Mouse (Mus musculus): ENCODE measurements around the gene Asb2. TPM values are rescaled to one million over a fixed set of nuclear protein-coding genes. Genes with fewer than 3 reads are reported as not detected.

Asb2 gene
- polyA plus RNA-seq, 1 experiment, result 1.7 TPM

DNA sequence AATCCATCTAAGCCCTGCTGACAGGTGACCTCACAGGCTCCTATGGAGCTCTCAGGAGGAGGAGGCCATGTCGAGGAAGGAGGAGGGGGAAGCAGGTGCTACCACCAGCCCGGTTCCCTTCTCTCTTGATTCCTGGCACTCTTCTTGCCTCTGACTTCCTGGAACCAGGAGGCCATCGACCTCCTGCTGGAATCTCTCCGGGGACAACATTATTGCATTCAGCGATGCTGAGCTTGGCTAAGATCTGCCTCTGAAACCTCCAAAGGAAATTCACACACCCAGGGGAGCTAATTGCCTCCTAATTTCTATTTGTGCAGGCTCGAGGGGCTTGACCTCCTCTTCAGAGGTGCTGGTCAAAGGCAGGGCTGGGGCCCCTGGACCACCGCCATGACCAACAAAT is 28.7 kb downstream of the Asb2 start:
- H3K4me3 ChIP-seq (replicated peaks), result no peak overlapping the region
- no peaks in the 10 kb centered on the region for H3K36me3 ChIP-seq (replicated peaks; ENCODE audit: low read length)
- H3K27me3 ChIP-seq (replicated peaks), result peaks cover 70% of the 10 kb centered on the region
- TF ChIP-seq GATA1 (IDR thresholded peaks at IDR 0.05; ENCODE audit: borderline replicate concordance, low read length), result no peak
- TF ChIP-seq FLI1 (IDR thresholded peaks at IDR 0.05; ENCODE audit: low read length), result no peak
- H3K9me3 ChIP-seq, result peaks cover 6% of the 10 kb centered on the region; the same call in 1 of the 2 replicates
- peaks cover 9% of the 10 kb centered on the region for H3K4me1 ChIP-seq

DNA sequence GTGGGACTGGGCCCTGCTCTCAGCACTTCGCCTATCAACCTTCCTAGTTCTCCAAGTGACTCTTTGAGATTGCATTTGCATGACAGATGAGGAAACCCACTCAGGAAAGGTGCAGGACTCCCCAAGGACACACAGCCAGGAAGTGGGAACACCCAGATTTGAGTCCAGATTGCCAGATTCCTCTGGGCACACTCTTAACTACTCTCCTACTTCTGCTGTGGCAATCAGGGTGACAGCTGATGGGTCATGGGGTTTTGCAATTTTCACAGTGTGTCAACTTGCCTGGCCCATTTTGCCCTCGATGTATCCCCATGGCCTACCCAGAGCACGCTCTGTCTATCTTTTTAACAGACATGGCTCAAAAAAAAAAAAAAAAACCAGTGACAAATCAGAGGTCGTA is 29.2 kb downstream of the Asb2 start:
- no peaks in the 10 kb centered on the region for H3K36me3 ChIP-seq (replicated peaks; ENCODE audit: low read length)
- H3K9me3 ChIP-seq, result peaks cover 6% of the 10 kb centered on the region; the same call in 1 of the 2 replicates
- peaks cover 70% of the 10 kb centered on the region for H3K27me3 ChIP-seq (replicated peaks)
- TF ChIP-seq FLI1 (IDR thresholded peaks at IDR 0.05; ENCODE audit: low read length) (no peak), GATA1 (IDR thresholded peaks at IDR 0.05; ENCODE audit: borderline replicate concordance, low read length) (no peak)
- H3K4me3 ChIP-seq (replicated peaks), result no peak overlapping the region
- H3K4me1 ChIP-seq, result peaks cover 9% of the 10 kb centered on the region

DNA sequence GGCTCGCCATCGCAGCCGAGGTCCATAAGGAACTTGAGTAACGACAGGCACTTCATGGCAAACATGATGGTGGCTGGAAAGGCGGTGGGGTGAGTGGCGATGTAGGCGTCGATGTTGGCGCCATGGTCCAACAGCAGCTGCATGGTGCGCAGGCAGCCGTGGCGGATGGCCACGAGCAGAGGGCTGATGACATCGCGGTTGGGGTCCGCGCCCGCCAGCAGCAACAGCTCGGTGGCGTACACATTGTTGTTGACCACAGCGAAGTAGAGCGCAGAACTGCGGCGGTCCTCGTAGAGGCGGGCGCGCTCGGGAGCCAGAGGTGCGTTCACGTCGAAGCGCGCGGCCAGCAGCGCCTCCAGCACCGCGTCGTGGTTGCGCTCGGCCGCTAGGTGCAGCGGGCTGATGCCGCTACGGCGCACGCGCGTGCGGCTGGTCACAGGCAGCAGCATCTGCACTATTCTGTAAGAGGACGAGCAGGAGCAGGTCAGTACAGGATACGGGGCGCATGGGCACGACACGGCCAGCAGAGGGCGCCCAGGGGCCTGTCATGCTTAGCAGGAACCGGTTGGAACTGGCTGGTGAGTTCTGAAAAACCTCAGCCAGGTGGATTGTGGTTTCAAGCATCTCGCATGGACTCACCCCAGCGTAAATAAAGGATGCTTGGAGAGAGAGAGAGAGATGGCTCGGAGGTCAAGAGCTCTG is 30.5 kb downstream of the Asb2 start:
- Histone ChIP-seq H3K4me3 (replicated peaks) (peak overlapping the region; percentile 88), H3K4me1 (peaks cover 9% of the 10 kb centered on the region), H3K36me3 (replicated peaks; ENCODE audit: low read length) (no peaks in the 10 kb centered on the region), H3K27me3 (replicated peaks) (peaks cover 69% of the 10 kb centered on the region), H3K9me3 (peaks cover 6% of the 10 kb centered on the region; the same call in 1 of the 2 replicates)
- TF ChIP-seq FLI1 (IDR thresholded peaks at IDR 0.05; ENCODE audit: low read length) (no peak), GATA1 (IDR thresholded peaks at IDR 0.05; ENCODE audit: borderline replicate concordance, low read length) (no peak)

DNA sequence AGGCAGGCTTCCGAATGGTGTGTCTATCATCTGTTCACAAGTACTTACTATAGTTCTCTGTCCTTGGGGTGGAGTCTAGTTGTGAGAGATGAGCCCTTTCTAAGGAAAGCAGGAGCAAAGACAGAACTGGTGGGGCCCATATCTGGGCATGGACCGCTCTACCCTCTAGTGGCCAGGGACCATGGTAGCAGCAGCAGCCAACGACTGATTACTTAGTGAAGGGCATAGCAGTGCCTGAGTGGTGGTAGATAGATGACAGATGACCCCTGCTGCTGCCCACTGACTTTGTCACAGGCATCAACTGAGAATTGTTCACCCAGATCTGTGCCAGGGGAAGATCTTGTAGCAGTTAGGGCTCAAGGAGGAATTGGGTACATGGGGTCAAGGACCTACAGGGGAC is 33.0 kb downstream of the Asb2 start:
- TF ChIP-seq FLI1 (IDR thresholded peaks at IDR 0.05; ENCODE audit: low read length), result no peak
- TF ChIP-seq GATA1 (IDR thresholded peaks at IDR 0.05; ENCODE audit: borderline replicate concordance, low read length), result no peak
- Histone ChIP-seq H3K4me1 (peaks cover 9% of the 10 kb centered on the region), H3K4me3 (replicated peaks) (no peak overlapping the region), H3K9me3 (peaks cover 6% of the 10 kb centered on the region; the same call in 1 of the 2 replicates), H3K27me3 (replicated peaks) (peaks cover 65% of the 10 kb centered on the region), H3K36me3 (replicated peaks; ENCODE audit: low read length) (no peaks in the 10 kb centered on the region)

DNA sequence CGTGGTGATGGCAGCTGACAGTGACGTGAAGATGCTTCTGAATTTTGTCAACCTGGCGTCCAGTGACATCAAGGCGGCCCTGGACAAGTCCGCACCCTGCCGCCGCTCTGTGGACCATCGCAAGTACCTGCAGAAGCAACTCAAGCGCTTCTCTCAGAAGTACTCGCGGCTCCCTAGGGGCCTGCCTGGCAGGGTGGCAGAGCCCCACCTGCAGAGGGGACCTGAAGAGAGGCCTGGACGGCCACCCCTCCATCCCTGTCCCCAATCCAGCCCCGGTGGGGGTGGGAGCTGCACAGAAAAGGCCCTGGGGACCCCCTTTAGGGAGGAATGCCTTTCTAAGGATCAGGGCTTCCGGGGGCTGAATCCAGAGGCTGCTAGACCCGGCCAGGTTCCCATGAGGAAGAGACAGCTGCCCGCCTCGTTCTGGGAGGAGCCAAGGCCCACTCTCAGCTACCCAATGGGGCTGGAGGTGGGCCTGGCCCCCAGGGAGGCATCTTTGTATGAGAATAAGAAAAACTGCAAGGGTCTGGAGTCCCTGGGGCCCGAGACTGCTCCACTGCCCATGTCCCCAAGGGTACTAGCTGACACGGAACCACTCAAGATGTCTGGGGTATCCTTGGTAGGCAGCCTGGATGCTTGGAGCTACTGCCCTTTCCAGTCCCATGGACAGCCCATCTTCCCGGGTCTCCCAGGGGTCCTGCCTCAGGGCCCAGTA is 39.8 kb downstream of the Asb2 start:
- Histone ChIP-seq H3K27me3 (replicated peaks) (peaks cover 62% of the 10 kb centered on the region), H3K9me3 (peaks cover 8% of the 10 kb centered on the region; the same call in 1 of the 2 replicates)
- TF ChIP-seq FLI1 (IDR thresholded peaks at IDR 0.05; ENCODE audit: low read length) (no peak), GATA1 (IDR thresholded peaks at IDR 0.05; ENCODE audit: borderline replicate concordance, low read length) (no peak)

DNA sequence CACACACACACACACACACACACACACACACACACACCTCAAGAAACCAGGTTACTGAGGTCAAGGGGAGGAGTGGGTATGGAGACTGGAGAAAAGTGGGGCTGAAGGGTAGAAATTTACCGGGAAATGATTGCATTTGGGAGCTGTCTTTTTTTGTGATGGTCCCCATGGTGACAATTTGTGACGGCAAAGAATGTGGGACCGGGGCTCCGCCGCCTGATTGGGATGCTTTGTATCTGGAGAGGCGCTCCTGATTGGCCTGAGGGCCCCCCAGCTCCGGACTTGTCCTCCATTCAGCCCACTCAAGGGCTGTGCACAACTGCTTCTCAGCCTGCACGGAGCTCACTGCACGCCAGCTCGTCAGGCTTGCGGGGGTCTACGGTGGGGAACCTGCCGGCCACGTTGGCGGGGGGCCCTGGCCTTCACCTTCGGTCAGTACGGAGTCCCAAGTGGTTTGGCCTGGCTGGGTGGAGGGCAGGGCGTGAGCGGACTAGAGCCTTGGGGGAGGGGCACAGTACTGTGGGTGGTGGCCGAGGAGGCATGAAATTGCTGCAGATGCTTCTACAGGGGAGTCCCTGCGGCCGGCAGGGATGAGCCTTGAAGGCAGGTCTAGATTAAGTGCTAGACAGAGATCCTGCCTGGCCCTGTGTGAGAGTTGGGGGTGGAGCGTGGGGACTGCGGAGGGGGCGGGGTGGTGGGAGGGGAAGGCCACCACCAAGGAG is 41.0 kb downstream of the Asb2 start:
- Histone ChIP-seq H3K36me3 (replicated peaks; ENCODE audit: low read length) (no peaks in the 10 kb centered on the region), H3K9me3 (peaks cover 20% of the 10 kb centered on the region), H3K4me1 (peaks cover 4% of the 10 kb centered on the region), H3K27me3 (replicated peaks) (peaks cover 60% of the 10 kb centered on the region), H3K4me3 (replicated peaks) (no peak overlapping the region)
- no peak for TF ChIP-seq GATA1 (IDR thresholded peaks at IDR 0.05; ENCODE audit: borderline replicate concordance, low read length)
- TF ChIP-seq FLI1 (IDR thresholded peaks at IDR 0.05; ENCODE audit: low read length), result no peak

More for the DNA sequence above, 39.8 kb downstream of the Asb2 start:
- peaks cover 4% of the 10 kb centered on the region for H3K4me1 ChIP-seq
- H3K36me3 ChIP-seq (replicated peaks; ENCODE audit: low read length), result no peaks in the 10 kb centered on the region
- H3K4me3 ChIP-seq (replicated peaks), result no peak overlapping the region

DNA sequence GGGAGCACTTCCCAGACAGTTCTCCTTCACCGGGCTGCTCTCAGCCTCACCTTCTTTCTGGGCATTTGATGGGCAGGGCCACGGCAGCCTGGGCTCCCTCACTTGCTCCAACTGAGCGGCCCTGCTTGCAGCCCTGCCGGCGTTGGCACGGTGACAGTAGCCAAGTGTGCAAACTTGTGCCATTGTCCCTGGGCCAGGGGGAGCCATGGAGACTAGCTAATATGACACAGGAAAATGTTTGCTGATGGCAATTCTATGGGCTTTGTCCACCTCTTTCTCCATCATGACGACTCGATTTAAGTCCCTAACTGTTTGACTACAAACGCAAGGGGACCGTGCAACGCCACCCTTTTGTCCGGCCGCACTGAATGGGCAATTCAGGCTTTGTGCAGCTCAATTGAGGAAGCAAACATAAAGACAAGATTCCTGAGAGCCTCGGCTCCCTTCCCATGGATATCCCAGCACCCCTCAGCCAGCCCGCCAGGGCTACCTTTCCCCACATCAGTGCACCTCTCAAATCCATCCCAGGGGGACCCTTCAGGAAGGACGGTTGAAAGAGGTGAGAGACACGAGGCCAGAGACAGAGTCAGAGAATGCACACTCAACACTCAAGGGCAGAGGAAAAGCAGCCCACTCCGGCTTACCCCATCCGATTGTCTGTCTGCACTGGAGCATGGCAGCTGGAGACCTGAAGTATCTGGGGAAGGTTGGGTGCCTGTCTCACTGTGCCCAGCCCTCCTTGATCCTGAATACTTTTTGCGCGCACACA is 41.7 kb downstream of the Asb2 start:
- Histone ChIP-seq H3K9me3 (peaks cover 25% of the 10 kb centered on the region), H3K27me3 (replicated peaks) (peaks cover 55% of the 10 kb centered on the region), H3K4me3 (replicated peaks) (no peak overlapping the region), H3K4me1 (peaks cover 4% of the 10 kb centered on the region), H3K36me3 (replicated peaks; ENCODE audit: low read length) (no peaks in the 10 kb centered on the region)
- TF ChIP-seq GATA1 (IDR thresholded peaks at IDR 0.05; ENCODE audit: borderline replicate concordance, low read length), result no peak
- no peak for TF ChIP-seq FLI1 (IDR thresholded peaks at IDR 0.05; ENCODE audit: low read length)

DNA sequence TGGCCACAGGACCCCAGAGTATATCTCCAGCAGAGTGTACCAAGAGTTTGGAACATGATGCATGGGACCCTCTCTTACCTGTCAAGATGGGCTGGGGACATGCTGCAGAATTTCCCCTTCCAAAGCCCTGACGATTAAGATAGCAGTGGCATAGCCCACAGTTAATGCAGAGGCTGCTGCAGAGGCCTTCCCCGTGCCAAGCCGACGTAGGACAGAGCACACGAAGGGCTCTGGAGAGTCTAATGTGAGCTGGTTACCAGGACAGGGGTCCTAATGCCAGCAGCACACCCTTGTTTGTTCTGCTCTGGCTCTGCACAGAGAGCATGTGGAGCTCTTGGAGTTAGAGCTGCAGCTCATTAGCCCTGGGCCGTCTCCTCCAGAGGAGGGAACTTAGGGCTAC is 42.5 kb downstream of the Asb2 start:
- Histone ChIP-seq H3K9me3 (peaks cover 25% of the 10 kb centered on the region), H3K4me1 (peaks cover 4% of the 10 kb centered on the region), H3K4me3 (replicated peaks) (no peak overlapping the region), H3K27me3 (replicated peaks) (peaks cover 53% of the 10 kb centered on the region), H3K36me3 (replicated peaks; ENCODE audit: low read length) (no peaks in the 10 kb centered on the region)
- no peak for TF ChIP-seq GATA1 (IDR thresholded peaks at IDR 0.05; ENCODE audit: borderline replicate concordance, low read length)
- TF ChIP-seq FLI1 (IDR thresholded peaks at IDR 0.05; ENCODE audit: low read length), result no peak

DNA sequence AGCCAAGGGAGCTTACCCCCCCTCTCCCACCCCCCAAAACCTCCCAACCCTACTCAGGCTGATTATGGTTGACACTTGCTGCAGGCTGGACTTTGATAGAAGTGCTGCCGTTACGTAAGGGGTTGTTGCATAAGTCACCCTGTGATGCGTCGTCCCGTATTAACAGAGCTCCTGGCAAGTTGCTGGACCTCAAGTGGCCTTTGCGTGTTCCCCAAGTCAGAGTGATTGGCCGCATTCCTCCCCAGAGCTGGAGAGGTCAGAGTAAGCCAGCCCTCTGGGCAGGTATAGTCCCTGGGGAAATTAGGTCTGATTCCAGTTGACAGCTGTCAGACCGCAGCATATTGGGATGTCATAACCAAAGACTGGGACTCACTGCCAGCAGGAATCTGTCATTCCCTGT is 43.9 kb downstream of the Asb2 start:
- TF ChIP-seq GATA1 (IDR thresholded peaks at IDR 0.05; ENCODE audit: borderline replicate concordance, low read length) (no peak), FLI1 (IDR thresholded peaks at IDR 0.05; ENCODE audit: low read length) (no peak)
- H3K36me3 ChIP-seq (replicated peaks; ENCODE audit: low read length), result no peaks in the 10 kb centered on the region
- peaks cover 44% of the 10 kb centered on the region for H3K27me3 ChIP-seq (replicated peaks)
- peaks cover 25% of the 10 kb centered on the region for H3K9me3 ChIP-seq
- H3K4me3 ChIP-seq (replicated peaks), result no peak overlapping the region
- no peaks in the 10 kb centered on the region for H3K4me1 ChIP-seq
